Mouse (Mus musculus): ENCODE results near the gene Mto1. TPM values are rescaled to one million over a fixed set of nuclear protein-coding genes. Genes with fewer than 3 reads are reported as not detected.
"Not testable (repeated sequence)": the region's sequence is repeated elsewhere in the genome, so short reads cannot be mapped to it uniquely, and the experiment has no call there.

Gene Mto1
- polyA plus RNA-seq, 1 experiment, result 42.2 TPM

DNA sequence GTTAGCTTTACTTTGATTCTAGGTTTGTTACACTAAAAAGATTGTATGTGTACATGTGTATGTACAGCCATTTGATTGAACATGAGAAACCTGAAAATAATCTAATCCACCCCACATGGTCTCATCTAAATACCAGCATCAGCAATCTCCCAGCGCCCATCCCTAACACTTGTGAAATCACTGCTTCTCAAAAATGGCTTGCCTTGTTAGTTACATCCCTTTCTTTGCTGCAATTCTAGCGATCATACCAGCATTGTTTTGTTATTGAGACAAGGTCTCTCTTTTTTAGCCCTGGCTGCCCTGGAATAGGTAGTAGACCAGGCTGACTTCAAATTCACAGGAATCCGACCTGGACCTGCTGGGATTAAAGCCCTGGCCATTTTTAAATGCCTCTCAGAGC, 34.4 kb downstream of the Mto1 start:
- H3K4me1 ChIP-seq (ENCODE audit: control insufficient read depth, insufficient read depth, insufficient read length, low read length), result no peaks in the 10 kb centered on the region
- peak overlapping the region; percentile 70 for H3K4me3 ChIP-seq (ENCODE audit: insufficient read depth, low read depth, low read length)
- H3K27ac ChIP-seq (replicated peaks; ENCODE audit: low read depth, low read length), result peak overlapping the region; percentile 97

- Histone ChIP-seq H3K27ac (replicated peaks; ENCODE audit: low read depth, low read length) (no peak overlapping the region), H3K4me3 (ENCODE audit: insufficient read depth, low read depth, low read length) (no peak overlapping the region), H3K4me1 (ENCODE audit: control insufficient read depth, insufficient read depth, insufficient read length, low read length) (no peaks in the 10 kb centered on the region)
These were observed 36.7 kb downstream of the Mto1 start for GRCm38 (mm10) chr9:78484660-78485059.

GRCm38 (mm10) chr9:78488021-78488420, 40.0 kb downstream of the Mto1 start:
- H3K27ac ChIP-seq (replicated peaks; ENCODE audit: low read depth, low read length); H3K4me3 ChIP-seq (ENCODE audit: insufficient read depth, low read depth, low read length); H3K4me1 ChIP-seq (ENCODE audit: control insufficient read depth, insufficient read depth, insufficient read length, low read length): not testable (repeated sequence)

DNA sequence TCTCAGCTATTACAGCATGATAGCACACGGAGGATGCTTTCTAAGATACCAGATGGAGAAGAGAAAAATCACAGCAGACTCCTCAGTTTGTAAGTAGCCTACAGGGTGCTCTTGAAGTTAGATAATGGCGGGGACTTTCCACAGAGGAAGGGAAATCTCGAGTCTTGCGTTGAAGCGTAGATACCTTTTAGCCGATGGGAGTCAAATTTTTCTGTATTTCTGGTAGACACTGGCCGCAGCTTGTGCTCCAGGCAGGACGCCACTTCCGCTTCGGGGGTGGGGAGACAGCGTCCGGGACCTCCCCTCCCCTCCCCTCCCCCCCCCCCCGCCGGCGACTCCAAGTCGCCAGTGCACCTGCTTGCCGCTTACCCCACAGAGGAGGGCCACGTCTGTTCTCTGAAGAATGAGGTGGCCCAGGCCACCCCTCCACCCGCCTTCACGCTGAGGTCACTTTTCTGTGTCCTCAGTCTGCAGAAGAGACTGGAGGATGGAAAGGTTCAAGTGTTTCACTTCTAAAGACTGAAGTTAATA, 40.9 kb downstream of the Mto1 start, which contains the start of gene Eef1a1:
TSS of gene Eef1a1 (minus strand) at position 262 of the 531 bp plus-strand sequence.
- Histone ChIP-seq H3K27ac (replicated peaks; ENCODE audit: low read depth, low read length) (peak within 1 kb of the TSS; percentile 56), H3K4me1 (ENCODE audit: control insufficient read depth, insufficient read depth, insufficient read length, low read length) (no peaks in the 10 kb centered on the region), H3K4me3 (ENCODE audit: insufficient read depth, low read depth, low read length) (peak within 1 kb of the TSS; percentile 64)

DNA sequence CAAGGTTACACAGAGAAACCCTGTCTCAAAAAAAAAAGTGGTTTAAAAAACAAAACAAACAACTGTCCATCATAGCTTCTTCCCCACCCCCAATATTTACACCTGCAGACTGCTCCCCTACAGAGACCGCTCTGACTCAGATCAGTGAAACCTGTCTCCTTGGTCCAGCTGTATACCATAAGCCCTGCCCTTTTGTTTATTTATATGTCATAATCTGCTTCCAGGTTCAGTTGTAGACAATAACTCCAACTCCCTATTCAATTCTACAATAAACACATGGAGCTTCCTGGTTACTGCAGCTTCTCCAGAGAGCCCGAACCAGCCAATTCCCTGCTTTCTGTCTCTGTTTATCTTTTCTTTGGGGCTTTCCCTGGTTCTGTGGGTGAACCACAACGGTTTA, 43.2 kb downstream of the Mto1 start:
- H3K4me1 ChIP-seq (ENCODE audit: control insufficient read depth, insufficient read depth, insufficient read length, low read length), result no peaks in the 10 kb centered on the region
- H3K27ac ChIP-seq (replicated peaks; ENCODE audit: low read depth, low read length), result no peak overlapping the region

DNA sequence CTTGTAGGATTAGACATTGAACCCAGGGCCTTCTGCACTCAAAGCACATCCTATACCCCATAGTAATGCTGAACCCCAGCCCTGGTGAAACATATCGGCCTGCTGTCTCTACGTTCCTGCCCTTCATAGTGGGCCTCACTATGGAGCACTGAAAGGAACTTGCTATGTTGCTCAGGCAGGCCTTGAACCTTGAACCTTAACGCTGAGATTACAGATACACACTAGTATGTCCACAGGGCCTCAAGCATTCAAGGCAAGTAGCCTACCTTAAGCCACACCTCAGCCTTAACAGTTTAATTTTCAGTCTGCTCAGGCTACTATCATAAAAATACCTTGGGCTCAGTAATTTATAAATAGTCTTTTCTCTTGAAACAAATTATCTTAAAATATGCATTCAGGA, 44.2 kb downstream of the Mto1 start:
- no peaks in the 10 kb centered on the region for H3K4me1 ChIP-seq (ENCODE audit: control insufficient read depth, insufficient read depth, insufficient read length, low read length)
- H3K27ac ChIP-seq (replicated peaks; ENCODE audit: low read depth, low read length), result no peak overlapping the region

More for the DNA sequence above, 43.2 kb downstream of the Mto1 start:
- H3K4me3 ChIP-seq (ENCODE audit: insufficient read depth, low read depth, low read length), result no peak overlapping the region

GRCm38 (mm10) chr9:78493171-78493570, 45.2 kb downstream of the Mto1 start:
- H3K4me1 ChIP-seq (ENCODE audit: control insufficient read depth, insufficient read depth, insufficient read length, low read length), result no peaks in the 10 kb centered on the region

More for the DNA sequence above, 44.2 kb downstream of the Mto1 start:
- H3K4me3 ChIP-seq (ENCODE audit: insufficient read depth, low read depth, low read length), result no peak overlapping the region

DNA sequence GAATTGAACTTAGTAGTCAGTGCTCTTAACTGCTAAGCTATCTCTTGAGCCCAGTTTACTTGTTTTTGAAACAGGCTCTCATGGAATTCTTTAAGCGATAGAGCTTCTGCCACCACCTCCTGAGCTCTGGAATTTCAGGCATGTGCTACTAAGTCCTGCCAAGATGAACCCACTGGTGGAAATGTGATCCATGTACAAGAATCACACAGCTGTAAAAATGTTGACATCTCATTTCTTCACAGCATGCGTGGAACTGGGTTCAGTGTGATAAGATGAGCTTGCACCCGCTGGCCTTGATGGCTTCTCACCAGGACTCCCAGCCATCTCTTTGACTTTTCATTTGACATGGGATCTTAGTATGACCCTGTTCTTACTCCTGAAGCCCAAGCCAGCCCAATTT, 52.4 kb downstream of the Mto1 start:
- no peak overlapping the region for H3K4me3 ChIP-seq (ENCODE audit: insufficient read depth, low read depth, low read length)
- no peak overlapping the region for H3K27ac ChIP-seq (replicated peaks; ENCODE audit: low read depth, low read length)
- no peaks in the 10 kb centered on the region for H3K4me1 ChIP-seq (ENCODE audit: control insufficient read depth, insufficient read depth, insufficient read length, low read length)

More at GRCm38 (mm10) chr9:78493171-78493570, 45.2 kb downstream of the Mto1 start:
- H3K27ac ChIP-seq (replicated peaks; ENCODE audit: low read depth, low read length), result no peak overlapping the region
- no peak overlapping the region for H3K4me3 ChIP-seq (ENCODE audit: insufficient read depth, low read depth, low read length)

DNA sequence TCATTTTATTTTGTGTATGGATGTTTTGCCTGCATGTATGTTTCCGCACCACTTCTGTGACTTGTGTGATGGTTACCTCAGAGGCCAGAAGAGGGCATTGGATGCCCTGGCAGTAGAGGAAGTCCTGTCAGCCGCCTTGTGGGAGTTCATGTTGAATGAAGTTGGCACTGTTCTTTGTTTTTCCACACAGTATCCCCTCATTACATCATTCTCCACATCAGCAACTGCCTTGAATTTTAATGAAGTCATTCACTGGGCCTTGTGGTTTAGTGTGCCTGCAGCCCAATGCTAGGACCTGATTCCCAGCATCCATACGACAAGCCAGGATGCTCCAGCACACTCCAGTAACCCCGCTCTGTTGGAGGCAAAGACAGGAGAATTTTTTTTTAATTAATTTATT, 53.3 kb downstream of the Mto1 start:
- H3K4me1 ChIP-seq (ENCODE audit: control insufficient read depth, insufficient read depth, insufficient read length, low read length), result no peaks in the 10 kb centered on the region
- H3K4me3 ChIP-seq (ENCODE audit: insufficient read depth, low read depth, low read length), result no peak overlapping the region
- no peak overlapping the region for H3K27ac ChIP-seq (replicated peaks; ENCODE audit: low read depth, low read length)

DNA sequence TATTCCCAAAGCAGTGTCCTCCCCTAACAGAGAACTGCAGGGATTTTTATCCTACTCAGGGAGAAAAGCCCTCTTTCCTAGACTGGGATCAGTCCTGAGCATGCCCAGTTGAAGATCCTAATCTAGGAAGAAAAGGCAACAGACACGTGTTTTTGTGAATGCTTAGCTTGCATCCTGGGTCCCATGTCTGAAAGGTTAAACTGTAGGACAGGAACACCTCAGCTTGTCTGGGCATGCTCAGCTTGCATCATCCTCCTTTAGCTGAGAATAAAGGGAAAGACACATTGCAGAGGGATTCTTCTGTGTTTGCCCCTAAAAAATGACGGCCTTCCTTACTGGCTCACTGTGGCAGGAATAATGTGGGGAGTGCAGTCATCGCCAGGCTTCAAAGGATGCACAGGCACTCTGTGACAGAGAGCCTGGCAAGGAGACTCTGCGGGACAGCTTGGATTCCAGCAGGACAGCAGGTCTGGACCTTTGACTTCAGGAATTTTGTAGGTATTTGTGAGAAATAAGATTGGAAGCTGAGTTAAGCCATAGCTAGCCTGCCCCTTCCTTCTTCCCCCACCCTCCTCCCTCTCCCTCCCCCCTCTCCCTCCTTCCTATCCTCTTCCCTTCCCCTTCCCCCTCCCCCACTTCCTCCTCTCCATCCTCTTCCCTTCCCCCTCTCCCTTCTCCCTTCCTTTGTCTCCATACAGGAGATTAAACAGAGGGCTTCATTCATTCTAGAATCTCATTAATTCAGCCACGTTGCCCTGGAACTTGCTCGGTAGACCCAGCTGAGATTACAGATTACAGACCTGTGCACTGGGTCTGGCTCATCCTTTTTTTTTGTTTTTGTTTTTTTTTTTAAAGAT, 55.4 kb downstream of the Mto1 start:
- Histone ChIP-seq H3K27ac (replicated peaks; ENCODE audit: low read depth, low read length) (no peak overlapping the region), H3K4me1 (ENCODE audit: control insufficient read depth, insufficient read depth, insufficient read length, low read length) (no peaks in the 10 kb centered on the region), H3K4me3 (ENCODE audit: insufficient read depth, low read depth, low read length) (no peak overlapping the region)

DNA sequence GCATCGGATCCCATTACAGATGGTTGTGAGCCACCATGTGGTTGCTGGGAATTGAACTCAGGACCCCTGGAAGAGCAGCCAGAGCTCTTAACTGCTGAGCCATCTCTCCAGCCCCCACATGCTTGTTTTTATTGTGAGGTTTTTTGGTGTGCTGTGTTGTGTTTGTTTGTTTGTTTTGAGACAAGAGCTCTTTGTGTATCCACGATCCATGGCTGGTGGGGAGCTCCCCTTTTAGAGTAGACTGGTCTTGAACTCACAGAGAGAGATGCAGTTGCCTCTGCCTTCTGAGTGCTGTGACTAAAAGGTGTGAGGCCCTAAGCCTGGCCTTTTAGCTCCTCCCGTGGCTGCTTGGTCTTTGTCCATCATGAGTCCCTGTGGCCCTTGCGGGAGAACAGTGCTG, 56.1 kb downstream of the Mto1 start:
- H3K4me3 ChIP-seq (ENCODE audit: insufficient read depth, low read depth, low read length), result no peak overlapping the region
- no peaks in the 10 kb centered on the region for H3K4me1 ChIP-seq (ENCODE audit: control insufficient read depth, insufficient read depth, insufficient read length, low read length)
- no peak overlapping the region for H3K27ac ChIP-seq (replicated peaks; ENCODE audit: low read depth, low read length)

DNA sequence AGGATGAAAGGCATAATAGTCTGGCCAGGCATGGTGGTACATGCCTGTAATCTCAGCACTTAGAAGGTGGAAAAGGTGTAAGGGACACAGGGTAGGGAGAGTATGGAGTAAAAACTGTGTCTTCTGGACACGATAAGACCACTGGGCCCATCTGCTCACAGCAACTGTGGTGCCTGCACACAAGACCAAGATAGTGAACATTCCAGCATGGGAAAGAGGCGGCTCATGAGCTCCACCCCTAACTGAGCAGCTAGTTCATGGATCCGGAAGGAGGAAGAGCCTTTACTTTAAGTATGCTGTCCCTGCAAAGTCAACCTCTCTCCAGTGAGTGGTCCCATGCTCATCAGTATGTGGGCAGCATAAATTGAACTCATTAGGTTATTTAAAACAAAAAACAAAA, 56.7 kb downstream of the Mto1 start:
- Histone ChIP-seq H3K27ac (replicated peaks; ENCODE audit: low read depth, low read length) (no peak overlapping the region), H3K4me3 (ENCODE audit: insufficient read depth, low read depth, low read length) (no peak overlapping the region), H3K4me1 (ENCODE audit: control insufficient read depth, insufficient read depth, insufficient read length, low read length) (no peaks in the 10 kb centered on the region)

DNA sequence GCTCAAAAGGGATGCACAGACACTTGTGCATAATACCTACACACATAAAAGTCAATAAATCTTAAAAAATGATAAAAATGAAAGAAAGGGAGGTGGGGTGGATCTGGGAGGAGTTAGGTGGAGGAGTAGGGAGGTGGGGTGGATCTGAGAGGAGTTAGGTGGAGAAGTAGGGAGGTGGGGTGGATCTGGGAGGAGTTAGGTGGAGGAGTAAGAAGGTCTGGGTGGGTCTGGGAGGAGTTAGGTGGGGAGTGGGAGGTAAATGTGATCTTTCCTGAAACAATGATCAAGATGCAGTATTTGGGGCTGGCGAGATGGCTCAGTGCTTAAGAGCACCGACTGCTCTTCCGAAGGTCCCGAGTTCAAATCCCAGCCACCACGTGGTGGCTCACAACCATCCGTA, 57.2 kb downstream of the Mto1 start:
- H3K27ac ChIP-seq (replicated peaks; ENCODE audit: low read depth, low read length), result no peak overlapping the region

GRCm38 (mm10) chr9:78506002-78506721, 58.2 kb downstream of the Mto1 start:
- no peak overlapping the region for H3K4me3 ChIP-seq (ENCODE audit: insufficient read depth, low read depth, low read length)
- no peaks in the 10 kb centered on the region for H3K4me1 ChIP-seq (ENCODE audit: control insufficient read depth, insufficient read depth, insufficient read length, low read length)
- no peak overlapping the region for H3K27ac ChIP-seq (replicated peaks; ENCODE audit: low read depth, low read length)

More for the DNA sequence above, 57.2 kb downstream of the Mto1 start:
- no peak overlapping the region for H3K4me3 ChIP-seq (ENCODE audit: insufficient read depth, low read depth, low read length)
- H3K4me1 ChIP-seq (ENCODE audit: control insufficient read depth, insufficient read depth, insufficient read length, low read length), result no peaks in the 10 kb centered on the region

DNA sequence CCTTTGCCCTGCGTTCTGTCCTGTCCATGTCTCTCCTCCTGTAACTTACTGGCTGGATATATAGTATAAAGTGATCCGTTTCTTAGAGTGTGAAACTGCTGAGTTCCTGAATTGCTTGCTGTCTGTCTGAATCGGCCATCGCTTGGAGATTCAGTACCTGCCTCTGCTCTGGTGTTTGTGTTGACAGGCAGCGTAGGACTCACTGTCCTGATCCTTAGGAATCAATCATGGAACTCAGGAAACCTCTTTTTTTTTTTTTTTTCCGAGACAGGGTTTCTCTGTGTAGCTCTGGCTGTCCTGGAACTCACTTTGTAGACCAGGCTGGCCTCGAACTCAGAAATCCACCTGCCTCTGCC, 58.7 kb downstream of the Mto1 start:
- H3K4me3 ChIP-seq (ENCODE audit: insufficient read depth, low read depth, low read length), result no peak overlapping the region
- H3K4me1 ChIP-seq (ENCODE audit: control insufficient read depth, insufficient read depth, insufficient read length, low read length), result no peaks in the 10 kb centered on the region
- H3K27ac ChIP-seq (replicated peaks; ENCODE audit: low read depth, low read length), result no peak overlapping the region
